Mouse (Mus musculus) liver, embryonic 14.5 days (tissue): Measurements from ENCODE around the gene Gm7073.

Source experiments
- CTCF ChIP-seq: IDR thresholded peaks from 2 replicates; pipeline ENCODE4 v1.5.1; 2016; ENCODE audit warnings: antibody characterized with exemption, low read depth, control low read depth
- EP300 ChIP-seq: IDR thresholded peaks from 2 replicates; pipeline ENCODE4 v1.6.1; 2016; ENCODE audit warnings: antibody characterized with exemption, low read depth

DNA sequence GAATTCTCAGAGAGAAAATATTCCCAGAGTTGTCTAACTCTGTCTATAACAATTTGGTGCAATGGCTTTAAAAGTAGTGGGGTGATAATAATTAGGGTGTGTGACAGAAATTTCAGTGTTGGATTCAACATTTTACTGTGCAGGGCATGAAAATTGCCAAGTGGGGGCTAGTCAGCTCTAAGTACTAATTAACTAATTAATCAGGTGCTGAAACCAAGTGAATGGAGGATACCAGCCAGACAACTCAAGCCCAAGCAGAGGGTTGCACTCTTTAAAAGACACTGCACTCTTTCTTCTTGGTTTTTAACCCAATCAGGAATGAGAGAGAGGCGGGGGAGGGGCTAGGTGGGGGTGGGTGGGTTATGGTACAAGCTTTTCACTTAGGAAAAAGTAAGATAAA lies 6.4 kb upstream of the Gm7073 start:
- TF ChIP-seq CTCF (no peak), EP300 (no peak)
